Mouse (Mus musculus) heart, embryonic 14.5 days (tissue): ENCODE measurements around the gene Sox14. TPM values are rescaled to one million over a fixed set of nuclear protein-coding genes. Genes with fewer than 3 reads are reported as not detected.

Experiments used
- ATAC-seq: fragments of 200-750 bp; cut with Nextera tagmentation; 2 replicates; pipeline ENCODE4 v1.8.0; 2017; ENCODE audit warnings: low read depth, moderate TSS enrichment; ENCODE audit not compliant: insufficient number of reproducible peaks, insufficient read depth, low FRiP score
- H3K27ac ChIP-seq, 2 experiments: fragments of 200-500 bp in 1 of 2; fragments of 300-500 bp in 1 of 2; sonication (generic) in 1 of 2; replicated peaks in 1 of 2; 2 replicates each; pipeline ENCODE4 v1.5.1; 2012 to 2014; ENCODE audit warnings: low read depth in 2 of 2, low read length in 2 of 2, control low read depth in 1 of 2, mild to moderate bottlenecking in 1 of 2, mixed read lengths in 1 of 2; ENCODE audit not compliant: control insufficient read depth in 1 of 2, insufficient read depth in 1 of 2
- H3K27me3 ChIP-seq: fragments of 300-500 bp; sonication (generic); 2 replicates; pipeline ENCODE4 v1.6.1; 2014; ENCODE audit warnings: mild to moderate bottlenecking, low read length, control low read depth; ENCODE audit not compliant: control insufficient read depth, insufficient read depth
- H3K36me3 ChIP-seq: fragments of 300-500 bp; sonication (generic); 2 replicates; pipeline ENCODE4 v1.6.1; 2014; ENCODE audit warnings: mild to moderate bottlenecking, control low read depth, low read length, mixed read lengths; ENCODE audit not compliant: control insufficient read depth, insufficient read depth
- H3K4me1 ChIP-seq, 2 experiments: fragments of 200-500 bp in 1 of 2; fragments of 300-500 bp in 1 of 2; sonication (generic) in 1 of 2; 2 replicates each; pipeline ENCODE4 v1.6.1; 2012 to 2014; ENCODE audit warnings: low read length in 2 of 2, control low read depth in 1 of 2, mixed read lengths in 1 of 2; ENCODE audit not compliant: control insufficient read depth in 2 of 2, insufficient read depth in 2 of 2
- H3K4me2 ChIP-seq: fragments of 300-500 bp; sonication (generic); 2 replicates; pipeline ENCODE4 v1.6.1; 2014; ENCODE audit warnings: mild to moderate bottlenecking, low read length
- H3K4me3 ChIP-seq, 2 experiments: fragments of 200-500 bp in 1 of 2; fragments of 300-500 bp in 1 of 2; sonication (generic) in 1 of 2; 2 replicates each; pipeline ENCODE4 v1.5.1; 2012 to 2014; ENCODE audit warnings: low read length in 2 of 2, mild to moderate bottlenecking in 2 of 2, control low read depth in 1 of 2, low read depth in 1 of 2, moderate library complexity in 1 of 2; ENCODE audit not compliant: control insufficient read depth in 1 of 2, insufficient read depth in 1 of 2
- H3K9ac ChIP-seq: fragments of 300-500 bp; sonication (generic); 2 replicates; pipeline ENCODE4 v1.6.1; 2014; ENCODE audit warnings: mild to moderate bottlenecking, low read length
- H3K9me3 ChIP-seq: fragments of 300-500 bp; sonication (generic); 2 replicates; pipeline ENCODE4 v1.6.1; 2016; ENCODE audit warnings: low read length, control low read depth; ENCODE audit not compliant: control insufficient read depth
- WGBS: fragments of 180-500 bp; shearing (Covaris S2); extraction: QIAGEN DNeasy Blood & Tissue Kit; methylation state at CpG from one replicate; pipeline ENCODE4 v1.1.7; 2014; 5-methylcytosine and 5-hydroxymethylcytosine counted together
- polyA plus RNA-seq: library from polyadenylated mRNA; unstranded; fragments of >200 nt; fragmentation: Nextera tagmentation; extraction: Ambion mirVana; gene quantifications from 2 replicates; pipeline ENCODE4 v1.2.1, GENCODE M21; 2014

Sox14 gene
- polyA plus RNA-seq, 1 experiment from 2014 or later = not detected

- no peak for ATAC-seq
- no peaks in the 10 kb centered on the region for H3K4me1 ChIP-seq
- H3K9ac ChIP-seq = no peak overlapping the region
- H3K9me3 ChIP-seq = no peaks in the 10 kb centered on the region
- WGBS = 85% methylated on average over 3 of the region's 3 CpGs
- H3K4me2 ChIP-seq = no peak overlapping the region
- H3K36me3 ChIP-seq = no peaks in the 10 kb centered on the region
- H3K4me3 ChIP-seq = no peak overlapping the region
- H3K27ac ChIP-seq = no peak overlapping the region
- H3K27me3 ChIP-seq = no peaks in the 10 kb centered on the region
Observed at GRCm38 (mm10) chr9:99839367-99839766, 36.6 kb downstream of the Sox14 start.

- Histone ChIP-seq H3K4me1 (no peaks in the 10 kb centered on the region), H3K4me3 (no peak overlapping the region), H3K27me3 (no peaks in the 10 kb centered on the region), H3K36me3 (no peaks in the 10 kb centered on the region), H3K4me2 (no peak overlapping the region), H3K27ac (no peak overlapping the region), H3K9me3 (no peaks in the 10 kb centered on the region), H3K9ac (no peak overlapping the region)
- ATAC-seq = no peak
- 73% methylated on average over 7 of the region's 7 CpGs for WGBS
Observed at GRCm38 (mm10) chr9:99838877-99839276, 37.1 kb downstream of the Sox14 start.

- no peaks in the 10 kb centered on the region for H3K36me3 ChIP-seq
- 85% methylated on average over 12 of the region's 12 CpGs for WGBS
- ATAC-seq = no peak
Observed at GRCm38 (mm10) chr9:99836707-99837106, 39.3 kb downstream of the Sox14 start.

DNA sequence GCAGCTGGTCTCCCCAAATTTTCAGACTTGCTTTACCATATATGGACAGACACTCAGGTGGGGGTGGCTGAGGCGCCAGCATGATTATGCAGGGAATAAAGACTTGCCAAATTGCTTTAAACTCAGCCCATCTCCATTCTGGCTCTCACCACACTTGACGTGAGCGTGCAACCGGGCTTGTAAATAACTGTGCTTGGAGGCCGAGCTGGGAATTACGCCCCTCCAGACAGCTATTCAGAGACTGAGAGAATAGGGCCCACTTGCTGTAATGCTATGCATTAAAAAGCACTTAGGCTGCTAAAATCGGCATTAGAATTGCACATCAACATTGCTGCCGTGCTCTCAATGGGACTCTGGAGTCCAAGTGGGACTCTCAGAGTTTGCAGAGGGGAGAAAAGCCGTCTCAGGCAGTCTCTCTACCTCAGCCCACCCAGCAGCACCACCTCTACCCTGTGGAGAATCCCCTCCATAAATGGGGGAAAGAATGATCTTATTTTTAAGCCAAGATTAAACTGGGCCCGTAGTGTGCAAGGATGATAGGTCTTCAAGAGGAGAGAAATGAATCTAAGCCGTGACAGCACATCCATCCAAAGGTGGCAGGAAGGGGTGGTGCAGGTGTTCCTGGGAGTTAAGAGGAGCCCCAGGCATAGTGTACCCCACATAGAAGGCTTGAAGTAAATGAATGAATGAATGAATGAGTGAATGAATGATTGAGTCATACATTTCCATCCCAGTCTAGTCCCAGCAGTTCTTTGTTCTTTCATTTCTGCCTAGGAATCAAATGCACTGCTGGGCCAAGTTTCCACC, 40.1 kb downstream of the Sox14 start:
- Histone ChIP-seq H3K4me2 (no peak overlapping the region), H3K4me3 (no peak overlapping the region), H3K36me3 (no peaks in the 10 kb centered on the region), H3K27ac (no peak overlapping the region), H3K9ac (no peak overlapping the region), H3K9me3 (no peaks in the 10 kb centered on the region), H3K27me3 (no peaks in the 10 kb centered on the region), H3K4me1 (no peaks in the 10 kb centered on the region)
- WGBS = 74% methylated on average over 11 of the region's 11 CpGs
- ATAC-seq = no peak

More at GRCm38 (mm10) chr9:99836707-99837106, 39.3 kb downstream of the Sox14 start:
- no peaks in the 10 kb centered on the region for H3K4me1 ChIP-seq
- H3K4me3 ChIP-seq = no peak overlapping the region
- H3K9ac ChIP-seq = no peak overlapping the region
- no peaks in the 10 kb centered on the region for H3K9me3 ChIP-seq
- no peaks in the 10 kb centered on the region for H3K27me3 ChIP-seq
- no peak overlapping the region for H3K27ac ChIP-seq
- H3K4me2 ChIP-seq = no peak overlapping the region

Other genes with a start within 250 kb of the Sox14 start
- gene Dzip1l, start 246.7 kb downstream of the Sox14 start, polyA plus RNA-seq = 13.7 and 14.6 TPM in 2 replicates
- 0.07 TPM in 1 of 2 replicates, not detected in the other for gene Cldn18, start 158.9 kb downstream of the Sox14 start, polyA plus RNA-seq